Mouse (Mus musculus) spleen, adult 2 months (tissue): ENCODE data around the gene Necap2. TPM values are rescaled to one million over a fixed set of nuclear protein-coding genes. Genes with fewer than 3 reads are reported as not detected.
A peak's percentile ranks its signal among the peaks of the same experiment; 100 is the strongest.

Source experiments
- DNase-seq, 2 experiments: peaks; one replicate each; pipeline versions ENCODE4 v3.0.0 to v3.0.0-alpha.2; 2012 to 2021; ENCODE audit warnings: low spot score in 2 of 2, low read depth in 1 of 2
- H3K27ac ChIP-seq: fragments of 200-500 bp; 2 replicates; pipeline ENCODE4 v1.5.1; 2012; ENCODE audit warnings: low read length, inconsistent platforms; ENCODE audit not compliant: insufficient read depth
- H3K27me3 ChIP-seq: fragments of 200-500 bp; 2 replicates; pipeline ENCODE4 v1.6.1; 2012; ENCODE audit warnings: mild to moderate bottlenecking, moderate library complexity, low read length, inconsistent platforms; ENCODE audit not compliant: control insufficient read depth, insufficient read depth
- H3K36me3 ChIP-seq: fragments of 200-500 bp; 2 replicates; pipeline ENCODE4 v1.6.1; 2012; ENCODE audit warnings: mild to moderate bottlenecking, low read length, inconsistent platforms; ENCODE audit not compliant: control insufficient read depth, insufficient read depth
- H3K4me1 ChIP-seq: fragments of 200-500 bp; 2 replicates; pipeline ENCODE4 v1.6.1; 2011; ENCODE audit warnings: inconsistent platforms; ENCODE audit not compliant: control insufficient read depth, insufficient read depth, insufficient read length
- H3K4me3 ChIP-seq: fragments of 200-500 bp; 2 replicates; pipeline ENCODE4 v1.5.1; 2011; ENCODE audit warnings: mild to moderate bottlenecking, inconsistent platforms; ENCODE audit not compliant: insufficient read depth, insufficient read length; ENCODE audit errors: extremely low read depth
- CTCF ChIP-seq: fragments of 200-500 bp; IDR thresholded peaks from 2 replicates; pipeline ENCODE4 v1.5.1; 2011; ENCODE audit warnings: mild to moderate bottlenecking, inconsistent platforms; ENCODE audit not compliant: insufficient read depth, insufficient read length, insufficient replicate concordance; ENCODE audit errors: extremely low read depth
- POLR2A ChIP-seq: fragments of 200-500 bp; IDR thresholded peaks from 2 replicates; pipeline ENCODE4 v1.6.1; 2011; ENCODE audit warnings: low read depth, low read length, inconsistent platforms
- WGBS: fragments of 180-500 bp; shearing (Covaris S2); methylation state at CpG from one replicate; pipeline ENCODE4 v1.1.7; 2018; 5-methylcytosine and 5-hydroxymethylcytosine counted together
- polyA plus RNA-seq: library from polyadenylated mRNA; depleted of rRNA; stranded (reverse); fragments of >200 nt; gene quantifications from 2 replicates; pipeline ENCODE4 v1.2.3, GENCODE M21; 2012

Necap2 gene
- polyA plus RNA-seq, 1 experiment = 71.3 TPM

DNA sequence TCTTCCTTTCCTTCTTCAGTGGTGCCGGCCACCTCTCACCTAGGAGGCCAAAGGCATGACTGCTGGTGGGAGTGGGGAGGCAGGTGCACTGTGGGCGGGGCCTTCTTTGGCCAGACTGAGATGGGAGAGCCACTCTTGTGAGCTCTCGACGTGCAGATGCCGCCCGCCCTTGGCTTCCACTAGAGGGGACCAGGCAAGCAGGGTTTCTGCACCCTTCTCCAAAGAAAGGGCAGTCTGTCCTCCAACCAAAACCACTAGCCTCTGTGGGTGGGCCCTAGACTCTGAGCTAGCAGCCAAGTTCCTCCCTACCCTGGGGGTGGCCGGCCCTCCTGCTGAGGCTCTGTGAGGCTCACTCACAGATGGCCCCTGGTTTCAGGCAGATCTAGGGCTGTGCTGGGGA is 35.7 kb upstream of the Necap2 start:
- no peaks in the 10 kb centered on the region for H3K4me1 ChIP-seq
- TF ChIP-seq CTCF (no peak), POLR2A (no peak)
- WGBS = 79% methylated on average over 7 of the region's 7 CpGs

DNA sequence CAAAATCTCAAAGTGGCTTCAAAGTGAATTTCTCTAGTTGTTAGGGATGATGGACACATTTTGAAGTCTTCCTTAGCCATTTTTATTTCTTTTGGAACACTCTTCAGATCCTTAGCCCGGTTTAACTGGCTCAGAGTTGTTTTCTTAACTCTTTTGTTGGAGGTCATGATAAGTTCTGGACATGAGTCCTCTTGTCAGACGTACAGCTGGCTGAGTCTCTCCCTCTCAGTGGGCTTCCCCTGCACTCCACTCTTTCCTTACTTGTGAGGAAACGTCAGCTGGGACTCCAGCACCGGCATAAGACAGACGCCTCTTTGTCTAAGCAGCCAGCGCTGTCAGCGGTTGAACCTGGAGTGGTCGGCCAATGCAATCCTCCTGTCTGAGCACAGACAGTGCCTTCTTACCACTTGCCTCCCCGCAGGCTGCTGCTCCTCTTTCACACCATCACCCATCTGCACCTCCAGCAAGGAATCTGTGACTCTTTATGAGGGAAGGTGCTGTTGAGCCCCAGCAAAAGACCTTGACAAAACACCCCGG is 30.1 kb upstream of the Necap2 start:
- no peak for DNase-seq
- Histone ChIP-seq H3K27me3 (no peaks in the 10 kb centered on the region), H3K4me1 (no peaks in the 10 kb centered on the region), H3K4me3 (no peak overlapping the region), H3K36me3 (peaks cover 4% of the 10 kb centered on the region), H3K27ac (no peak overlapping the region)
- TF ChIP-seq CTCF (no peak), POLR2A (no peak)
- WGBS = 70% methylated on average over 10 of the region's 10 CpGs

More for the DNA sequence above, 35.7 kb upstream of the Necap2 start:
- DNase-seq = no peak
- Histone ChIP-seq H3K27me3 (no peaks in the 10 kb centered on the region), H3K4me3 (no peak overlapping the region), H3K36me3 (peaks cover 44% of the 10 kb centered on the region), H3K27ac (no peak overlapping the region)

DNA sequence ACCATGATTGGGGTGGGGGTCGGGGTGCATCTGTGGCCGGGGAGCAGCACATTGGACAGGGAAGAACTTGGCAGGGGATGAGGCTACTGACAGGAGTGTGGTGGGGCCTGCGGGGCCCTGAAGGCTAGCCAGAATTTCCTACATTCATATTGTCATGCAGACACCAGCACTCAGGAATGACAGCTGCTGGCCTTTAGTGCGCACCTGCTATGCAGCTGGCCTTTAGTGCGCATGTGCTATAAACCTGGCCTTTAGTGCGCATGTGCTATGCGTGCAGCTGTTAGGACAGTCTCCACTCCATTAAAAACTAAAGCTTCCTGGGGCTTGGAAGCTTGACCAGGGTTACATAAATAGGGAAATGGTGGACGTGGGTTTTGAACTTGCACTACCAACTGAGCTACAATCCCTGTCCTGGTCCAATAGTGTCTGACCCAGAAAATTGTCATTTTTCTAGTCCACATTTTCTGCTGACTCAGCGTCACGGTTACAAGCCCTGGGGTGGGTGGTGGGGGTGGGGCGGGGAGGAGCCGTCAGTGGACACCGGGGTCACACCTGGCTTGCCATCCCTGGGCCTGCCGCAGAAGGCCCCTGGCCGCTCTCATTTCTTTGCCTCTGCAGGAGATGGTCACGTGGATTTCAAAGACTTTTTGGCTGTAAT is 28.5 kb upstream of the Necap2 start:
- TF ChIP-seq CTCF (no peak), POLR2A (no peak)
- 84% methylated on average over 16 of the region's 16 CpGs for WGBS
- H3K36me3 ChIP-seq = no peaks in the 10 kb centered on the region
- no peak overlapping the region for H3K27ac ChIP-seq
- H3K4me1 ChIP-seq = no peaks in the 10 kb centered on the region
- H3K27me3 ChIP-seq = no peaks in the 10 kb centered on the region
- DNase-seq = no peak
- no peak overlapping the region for H3K4me3 ChIP-seq

DNA sequence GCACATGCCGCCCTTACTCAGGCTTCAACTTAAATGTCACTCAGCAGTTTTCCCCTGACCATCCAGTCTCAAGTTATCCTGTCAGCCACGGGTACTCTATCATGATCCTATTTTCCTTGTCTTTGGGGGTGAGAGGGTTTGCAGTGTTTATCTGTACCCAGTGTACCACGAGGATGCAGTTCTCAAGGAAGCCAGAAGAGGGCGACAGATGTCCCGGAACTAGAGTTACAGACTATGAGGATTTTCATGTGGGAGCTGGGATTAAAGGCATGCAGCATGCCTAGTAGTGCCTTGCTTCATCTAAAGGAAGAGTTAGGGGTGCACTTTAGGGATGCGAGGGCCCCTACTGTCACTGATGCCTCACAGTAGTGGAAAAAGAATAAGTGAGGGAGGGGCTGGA is 23.7 kb upstream of the Necap2 start:
- Histone ChIP-seq H3K4me3 (no peak overlapping the region), H3K4me1 (no peaks in the 10 kb centered on the region), H3K36me3 (no peaks in the 10 kb centered on the region), H3K27ac (no peak overlapping the region), H3K27me3 (no peaks in the 10 kb centered on the region)
- TF ChIP-seq POLR2A (no peak), CTCF (peak; percentile 27; the same call in 1 of the 2 replicates)
- WGBS = 76% methylated on average over 6 of the region's 6 CpGs
- no peak for DNase-seq

DNA sequence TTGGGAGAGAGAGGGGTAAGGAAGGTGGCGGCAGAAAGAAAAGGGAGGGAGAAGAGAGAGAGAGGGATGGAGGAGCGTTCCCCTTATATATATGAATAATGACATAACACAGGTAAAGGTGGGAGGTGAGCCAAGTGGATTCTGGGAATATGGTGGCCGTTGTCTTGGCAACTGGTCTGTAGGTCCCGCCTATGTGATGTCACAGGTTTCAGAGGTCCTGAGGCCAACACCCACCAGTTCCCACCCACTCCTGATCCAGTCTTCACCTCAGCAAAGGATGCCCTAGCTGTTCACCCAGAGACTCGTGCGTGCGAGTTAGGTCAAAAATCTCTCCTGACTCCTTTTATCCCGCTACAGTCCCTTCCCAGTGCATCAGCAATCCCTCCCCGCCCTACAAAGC is 23.1 kb upstream of the Necap2 start:
- Histone ChIP-seq H3K27me3 (no peaks in the 10 kb centered on the region), H3K27ac (no peak overlapping the region), H3K36me3 (no peaks in the 10 kb centered on the region), H3K4me3 (no peak overlapping the region), H3K4me1 (no peaks in the 10 kb centered on the region)
- DNase-seq = no peak
- 90% methylated on average over 9 of the region's 9 CpGs for WGBS
- TF ChIP-seq POLR2A = no peak
- TF ChIP-seq CTCF = no peak

DNA sequence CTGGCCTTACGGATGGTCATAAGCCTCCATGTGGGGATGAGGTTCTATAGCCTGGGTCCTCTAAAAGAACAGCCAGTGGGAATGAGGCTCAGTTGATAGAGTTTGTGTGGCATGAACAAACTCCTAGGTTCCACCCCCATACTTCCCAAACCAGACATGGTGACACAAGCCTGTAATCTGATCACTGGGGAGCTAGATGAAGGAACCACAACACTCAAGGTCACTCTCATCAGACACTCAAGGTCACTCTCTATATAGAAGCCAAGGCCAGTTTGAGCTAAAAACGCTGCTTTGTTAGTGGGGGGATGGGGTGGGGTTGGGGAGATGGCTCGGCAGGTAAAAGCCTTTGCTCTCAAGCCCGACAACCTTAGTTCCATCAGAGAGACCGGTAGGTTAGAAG is 21.8 kb upstream of the Necap2 start:
- Histone ChIP-seq H3K4me3 (no peak overlapping the region), H3K4me1 (no peaks in the 10 kb centered on the region), H3K27me3 (no peaks in the 10 kb centered on the region), H3K27ac (no peak overlapping the region), H3K36me3 (no peaks in the 10 kb centered on the region)
- no peak for DNase-seq
- TF ChIP-seq POLR2A (no peak), CTCF (no peak)
- 82% methylated on average over 5 of the region's 5 CpGs for WGBS

DNA sequence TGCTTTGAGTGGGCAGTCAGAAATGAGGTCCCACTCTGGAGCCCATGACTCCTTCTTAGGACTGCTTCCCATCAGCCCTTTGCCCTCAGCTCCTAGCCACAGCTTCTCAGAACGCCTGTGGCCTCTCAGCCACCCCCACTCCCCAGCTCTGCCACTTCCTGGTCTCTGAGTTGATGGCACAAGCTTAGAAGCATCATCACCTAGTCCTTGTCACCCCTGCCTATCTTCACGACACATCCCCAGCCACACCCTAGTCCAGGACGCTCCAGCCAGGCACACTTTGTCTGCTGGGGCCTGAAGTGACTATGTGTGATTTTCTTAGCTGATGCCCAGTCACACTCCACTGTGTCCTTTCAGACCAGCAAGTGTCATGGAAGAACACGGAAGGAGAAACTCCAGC is 20.8 kb upstream of the Necap2 start:
- H3K4me1 ChIP-seq = no peaks in the 10 kb centered on the region
- H3K27me3 ChIP-seq = no peaks in the 10 kb centered on the region
- no peak for DNase-seq
- H3K27ac ChIP-seq = no peak overlapping the region
- no peak for TF ChIP-seq POLR2A
- no peak for TF ChIP-seq CTCF
- H3K4me3 ChIP-seq = no peak overlapping the region
- WGBS = 52% methylated on average over 4 of the region's 4 CpGs
- H3K36me3 ChIP-seq = no peaks in the 10 kb centered on the region
